Mouse (Mus musculus): Measurements from ENCODE around the gene Zwilch.
A peak's percentile ranks its signal among the peaks of the same experiment; 100 is the strongest.
"Not testable (repeated sequence)": the region's sequence is repeated elsewhere in the genome, so short reads cannot be mapped to it uniquely, and the experiment has no call there.

Gene Zwilch

DNA sequence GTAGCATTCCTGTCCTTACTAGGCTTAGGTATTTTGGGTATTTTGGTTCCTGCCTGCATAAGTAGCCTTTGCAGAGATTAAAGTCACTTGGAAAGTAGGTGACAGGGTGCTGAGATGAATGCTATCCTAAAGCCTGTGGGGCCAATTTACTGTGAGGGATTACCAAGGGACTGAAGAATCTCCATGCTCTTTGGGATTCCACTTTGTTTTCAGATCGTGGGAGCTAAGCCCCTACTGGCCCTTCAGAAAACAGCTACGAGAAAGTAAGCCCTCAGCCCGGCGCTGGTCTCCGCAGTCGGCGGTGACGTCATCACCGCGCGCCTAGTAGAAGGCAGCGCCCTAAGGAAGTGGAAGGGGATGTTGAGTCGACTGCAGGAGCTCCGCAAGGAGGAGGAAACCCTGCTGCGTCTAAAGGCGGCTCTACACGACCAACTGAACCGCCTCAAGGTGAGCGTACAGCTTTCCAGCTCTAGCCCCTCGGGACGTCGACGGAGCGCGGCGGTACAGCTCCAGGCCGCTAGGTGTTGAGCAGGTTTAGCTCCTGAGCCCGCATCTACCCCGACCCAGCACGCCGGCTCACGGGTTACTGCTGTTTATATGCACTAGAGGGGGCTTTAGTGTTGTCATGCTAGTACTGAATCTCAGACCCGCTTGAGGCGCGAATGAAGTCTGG lies 6.2 kb upstream of the Zwilch start, which contains the start of gene Snapc5:
TSS of gene Snapc5 (plus strand) at position 301 of the 673 bp plus-strand sequence.
- DNase-seq, result peak; percentile 94

DNA sequence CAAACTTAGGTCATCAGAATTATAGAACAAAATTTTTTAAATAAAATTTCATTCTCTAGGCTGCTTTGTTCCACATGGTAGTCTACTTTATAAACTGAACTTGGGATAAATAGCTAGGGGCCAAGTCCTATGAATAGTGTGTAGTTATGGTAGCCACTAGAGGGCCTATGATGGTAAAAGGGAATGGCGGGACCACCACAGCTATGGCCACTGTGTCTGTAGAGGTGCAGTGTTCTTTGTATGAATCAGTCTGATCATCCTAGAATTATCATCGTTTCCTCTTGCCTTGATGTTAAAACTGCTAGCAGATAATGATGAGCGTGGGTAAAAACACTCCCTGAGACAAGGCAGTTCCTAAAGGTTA lies 5.7 kb upstream of the Zwilch start:
- DNase-seq, result peak; percentile 20

DNA sequence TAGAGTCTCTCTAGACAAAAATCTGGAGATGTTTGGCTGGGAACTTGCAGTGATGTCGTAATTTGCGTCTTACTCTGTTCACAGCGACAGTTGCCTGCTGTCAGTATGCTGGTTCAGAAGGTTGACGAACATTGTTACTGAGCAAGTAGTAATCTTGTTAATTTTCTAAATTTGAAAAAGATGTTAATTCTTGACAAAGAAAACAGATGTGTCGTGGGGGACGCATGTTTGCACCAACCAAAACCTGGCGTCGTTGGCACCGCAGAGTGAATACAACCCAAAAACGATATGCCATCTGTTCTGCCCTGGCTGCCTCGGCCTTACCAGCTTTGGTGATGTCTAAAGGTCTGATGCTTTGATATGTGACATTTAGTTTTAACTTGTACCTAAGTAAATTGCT lies 2.5 kb upstream of the Zwilch start:
- DNase-seq, result no peak

DNA sequence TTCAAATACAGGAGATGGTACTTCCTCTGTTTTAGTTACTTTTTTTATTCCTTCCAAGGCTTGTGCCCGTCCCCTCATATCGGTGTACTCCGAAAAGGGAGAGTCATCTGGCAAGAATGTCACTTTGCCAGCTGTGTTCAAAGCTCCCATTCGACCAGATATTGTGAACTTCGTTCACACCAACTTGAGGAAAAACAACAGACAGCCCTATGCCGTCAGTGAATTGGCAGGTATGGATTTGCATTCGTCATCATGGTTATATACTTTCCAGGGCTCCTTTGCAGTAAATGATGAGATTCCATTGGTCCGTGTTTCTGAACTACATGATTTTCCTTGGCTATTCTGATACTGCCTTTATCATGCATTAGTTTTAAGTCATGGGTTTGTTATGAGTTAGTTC lies 1.9 kb upstream of the Zwilch start:
- no peak for DNase-seq

DNA sequence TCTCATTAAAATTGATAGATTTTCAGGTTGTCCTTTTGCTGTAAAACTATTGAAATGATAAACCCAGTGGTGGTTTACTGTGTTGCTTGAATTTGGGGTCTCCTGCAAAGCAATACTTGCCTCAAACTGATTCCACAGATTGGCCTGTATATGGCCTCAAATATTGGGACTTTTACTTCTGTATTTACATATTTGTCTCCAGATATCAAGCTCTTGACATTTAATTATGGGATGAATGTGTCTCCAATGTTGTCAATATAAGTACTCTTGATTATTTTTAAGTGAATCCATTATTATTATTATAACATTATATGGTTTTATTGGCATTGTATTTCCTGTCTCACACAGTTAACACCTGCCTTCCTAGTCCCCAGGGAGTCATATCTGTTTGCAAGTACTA lies 1.4 kb upstream of the Zwilch start:
- no peak for DNase-seq

DNA sequence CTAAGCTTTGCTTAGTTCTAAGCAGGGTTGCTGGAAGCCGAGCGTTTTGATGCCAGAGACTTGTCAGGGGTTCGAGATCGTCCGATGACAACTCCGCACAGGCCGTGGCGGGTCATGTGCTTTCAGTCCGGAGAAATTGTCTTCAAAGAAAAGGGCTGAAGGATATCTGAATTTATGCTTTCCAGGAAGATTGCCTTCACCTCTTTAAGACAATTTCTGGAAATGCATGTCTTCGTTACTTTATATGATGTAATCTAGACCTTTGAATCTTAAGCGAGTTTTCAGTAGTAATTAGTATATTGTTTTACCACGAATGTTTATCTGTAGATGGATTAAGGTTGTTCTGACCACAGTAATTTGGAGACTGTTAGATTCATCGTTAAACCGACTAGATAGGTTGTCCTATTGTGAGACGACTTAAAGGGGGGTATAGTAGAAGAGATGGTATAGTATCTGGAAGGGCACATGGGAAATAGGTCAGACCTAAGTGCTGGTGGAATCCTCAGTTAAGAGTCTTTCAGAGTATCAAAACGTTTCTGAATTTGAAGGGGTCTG lies 839 bp upstream of the Zwilch start:
- DNase-seq, result no peak

DNA sequence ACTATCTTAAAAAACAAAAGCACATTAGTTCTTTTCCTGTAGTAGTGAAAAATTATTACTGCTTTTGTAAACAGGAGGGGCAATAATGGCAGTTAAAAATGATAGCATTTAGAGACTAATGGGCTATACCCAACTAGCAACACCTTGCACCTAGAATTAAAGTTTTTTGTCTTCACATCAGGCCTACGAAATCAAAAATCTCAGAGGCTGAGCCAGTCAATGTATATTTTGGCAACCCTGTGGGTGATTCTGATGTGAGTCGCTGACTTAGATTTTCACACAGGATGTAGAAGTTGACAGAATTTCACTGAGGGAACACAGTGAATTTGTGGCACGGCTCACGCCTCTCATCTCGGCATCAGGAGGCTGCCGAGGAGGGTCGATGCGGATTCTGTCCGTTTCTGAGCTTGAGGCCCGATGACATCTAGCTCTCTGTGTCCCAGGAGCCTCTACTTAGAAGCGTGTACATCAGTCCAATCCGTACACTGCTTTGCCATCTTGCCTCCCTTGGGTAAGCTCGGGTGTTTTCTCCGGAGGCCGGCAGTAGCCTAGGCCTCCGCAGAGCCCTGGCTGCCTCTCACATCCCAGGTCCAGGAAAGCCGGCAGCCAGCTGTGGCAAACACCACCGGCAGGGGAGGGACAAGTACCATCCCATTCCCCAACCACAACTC lies 624 bp downstream of the Zwilch start:
- no peak for DNase-seq

DNA sequence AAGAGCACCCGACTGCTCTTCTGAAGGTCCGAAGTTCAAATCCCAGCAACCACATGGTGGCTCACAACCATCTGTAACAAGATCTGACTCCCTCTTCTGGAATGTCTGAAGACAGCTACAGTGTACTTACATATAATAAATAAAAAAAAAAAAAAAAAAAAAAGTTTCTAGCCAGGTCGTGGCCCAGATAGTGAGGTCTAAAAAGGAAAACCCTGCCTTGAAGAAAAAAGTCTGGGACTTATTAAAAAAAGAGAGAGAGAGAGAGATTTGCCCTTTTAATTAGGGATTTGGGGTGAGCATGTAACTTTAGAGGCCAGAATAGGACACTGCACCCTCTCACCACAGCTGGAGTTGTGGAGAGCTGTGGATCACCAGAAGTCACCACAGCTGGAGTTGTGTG lies 2.9 kb downstream of the Zwilch start:
- not testable (repeated sequence) for DNase-seq

DNA sequence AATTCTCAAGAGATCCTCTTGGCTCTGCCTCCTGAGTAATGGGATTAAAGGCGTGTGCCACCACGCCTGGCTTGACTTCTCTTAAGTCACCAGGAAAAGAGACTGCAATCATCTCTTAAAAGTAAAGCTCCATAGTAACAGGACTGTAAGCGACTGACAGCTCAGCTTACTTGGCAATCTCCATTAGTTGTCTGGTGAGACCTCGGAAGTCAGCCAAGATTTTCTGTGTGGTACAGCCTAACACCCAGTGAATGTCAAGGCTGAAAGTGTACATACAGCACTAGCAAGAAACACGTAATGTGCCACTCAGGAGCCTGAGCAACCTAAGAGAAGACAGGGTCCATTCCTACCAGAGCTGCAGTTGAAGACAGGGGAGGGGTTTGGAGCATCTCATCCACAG lies 12.4 kb downstream of the Zwilch start:
- DNase-seq, result no peak

DNA sequence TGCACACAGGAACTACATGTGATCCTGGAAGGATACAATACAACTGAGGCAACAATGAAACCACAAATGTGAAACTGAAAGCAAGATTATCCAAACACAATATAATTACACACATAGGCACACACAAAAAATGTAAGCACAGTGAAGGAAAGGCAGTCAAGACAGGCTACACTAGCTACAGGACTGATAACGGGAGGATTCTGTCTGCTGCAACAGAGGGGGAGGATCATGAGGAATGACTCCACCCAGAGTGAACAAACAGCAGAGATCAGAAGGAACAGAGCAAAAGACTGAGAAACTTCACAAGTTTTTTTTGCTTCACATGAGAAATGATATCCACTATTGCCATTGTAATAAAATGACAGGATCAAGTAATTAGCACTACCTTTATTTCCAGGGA lies 16.3 kb downstream of the Zwilch start:
- DNase-seq, result no peak

DNA sequence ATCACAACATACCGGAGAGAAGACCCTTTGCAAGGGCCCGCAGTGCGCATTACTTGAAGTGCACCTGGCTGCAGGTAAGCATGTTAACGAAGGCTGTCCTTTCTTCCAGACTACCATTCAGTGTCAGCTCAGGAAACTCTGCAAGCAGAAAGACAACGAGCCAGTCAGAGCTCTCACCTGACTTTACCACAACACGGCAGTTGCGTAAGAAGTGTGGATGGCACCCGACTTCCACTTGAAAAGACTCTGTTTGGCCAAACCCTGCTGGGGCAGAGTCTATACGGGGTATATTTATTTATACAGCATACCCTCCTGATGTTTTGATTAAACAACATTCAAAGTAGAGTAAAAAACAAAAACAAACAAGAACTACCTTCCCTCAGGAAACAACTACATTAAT lies 33.0 kb downstream of the Zwilch start:
- DNase-seq, result no peak

DNA sequence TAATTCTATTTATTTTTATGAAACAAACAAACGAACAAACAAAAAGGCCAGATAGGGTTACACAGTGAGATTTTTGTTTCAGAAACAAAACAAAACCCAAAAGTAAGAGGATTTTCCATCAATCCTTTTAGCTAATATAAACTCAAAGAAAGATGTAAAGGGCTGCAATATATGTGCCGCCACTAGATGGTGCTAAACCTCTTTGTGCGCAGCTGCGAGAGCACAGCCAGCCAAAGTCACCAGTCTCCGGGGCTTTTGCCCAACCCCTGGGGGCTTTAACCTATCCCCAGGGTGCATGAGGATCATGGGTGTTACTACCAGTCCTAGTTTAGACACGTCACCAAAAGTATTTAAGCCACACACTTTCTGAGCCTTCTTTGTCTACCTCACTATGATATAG lies 34.0 kb downstream of the Zwilch start:
- DNase-seq, result peak; percentile 72

DNA sequence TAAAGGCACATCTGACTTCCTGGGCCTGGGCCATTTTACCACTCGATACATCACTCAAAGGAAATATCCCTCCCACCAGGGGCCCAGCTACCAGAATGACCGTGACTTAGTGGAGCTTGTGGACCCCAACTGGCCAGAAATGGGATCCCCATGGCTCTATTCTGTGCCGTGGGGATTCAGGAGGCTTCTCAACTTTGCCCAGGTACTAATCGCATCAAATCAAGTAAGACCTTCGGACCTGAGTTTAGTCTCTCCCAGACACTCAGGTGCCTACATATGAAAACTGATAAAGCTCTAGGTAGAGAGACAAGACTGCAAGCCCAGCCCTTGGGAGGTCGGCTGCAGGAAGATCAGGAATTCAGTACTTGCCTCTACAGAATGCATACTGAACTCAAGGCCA lies 41.3 kb downstream of the Zwilch start:
- no peak for DNase-seq

DNA sequence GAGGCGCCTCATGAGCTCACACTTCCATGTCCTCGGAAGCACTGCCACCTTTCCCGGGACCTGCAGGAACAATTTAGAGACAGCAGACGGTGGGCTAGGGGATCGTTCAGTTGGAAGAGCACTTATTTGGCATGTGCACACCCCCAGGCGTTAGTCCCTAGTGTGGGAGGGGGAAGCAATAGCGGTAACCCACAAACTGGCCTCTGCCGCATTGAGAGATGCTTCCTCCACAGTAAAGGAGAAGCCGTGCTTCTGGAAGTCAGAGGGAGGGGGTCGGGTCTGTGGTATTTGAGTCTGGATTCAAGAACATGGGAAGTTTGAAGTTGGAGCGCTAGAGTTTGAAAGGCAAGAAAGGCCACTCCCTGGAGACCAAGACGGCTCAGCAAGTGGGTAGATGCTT lies 46.8 kb downstream of the Zwilch start:
- DNase-seq, result no peak

DNA sequence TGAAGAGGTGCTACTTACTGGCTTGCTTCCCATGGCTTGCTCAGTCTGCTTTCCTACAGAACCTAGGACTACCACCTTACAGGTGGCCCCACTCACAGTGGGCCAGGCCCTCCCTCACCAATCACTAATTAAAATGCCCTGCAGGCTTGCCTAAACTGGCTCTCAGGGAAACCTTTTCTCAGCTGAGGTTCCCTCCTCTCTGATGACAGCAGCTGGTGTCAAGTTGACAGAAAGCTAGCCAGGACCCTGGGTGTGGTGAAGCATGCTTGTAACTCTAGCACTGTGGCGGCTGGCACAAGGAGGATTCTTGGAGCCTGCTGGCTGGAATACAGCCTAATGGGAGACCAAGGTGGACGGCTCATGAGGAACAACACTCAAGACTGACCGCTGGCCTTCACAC lies 47.6 kb downstream of the Zwilch start:
- no peak for DNase-seq

DNA sequence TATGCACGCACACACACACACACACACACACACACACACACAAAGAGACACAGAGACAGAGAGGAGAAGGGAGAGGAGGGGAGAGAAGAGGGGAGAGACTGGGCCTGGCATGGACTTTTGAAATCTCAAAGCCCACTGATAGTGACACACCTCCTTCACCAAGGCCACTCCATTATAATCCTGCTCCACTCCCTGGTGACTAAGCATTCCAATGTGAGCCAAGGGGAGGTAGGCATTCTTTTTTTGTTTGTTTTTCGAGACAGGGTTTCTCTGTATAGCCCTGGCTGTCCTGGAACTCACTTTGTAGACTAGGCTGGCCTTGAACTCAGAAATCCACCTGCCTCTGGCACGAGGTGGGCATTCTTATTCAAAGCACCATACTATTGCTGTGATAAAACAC lies 48.1 kb downstream of the Zwilch start:
- not testable (repeated sequence) for DNase-seq

DNA sequence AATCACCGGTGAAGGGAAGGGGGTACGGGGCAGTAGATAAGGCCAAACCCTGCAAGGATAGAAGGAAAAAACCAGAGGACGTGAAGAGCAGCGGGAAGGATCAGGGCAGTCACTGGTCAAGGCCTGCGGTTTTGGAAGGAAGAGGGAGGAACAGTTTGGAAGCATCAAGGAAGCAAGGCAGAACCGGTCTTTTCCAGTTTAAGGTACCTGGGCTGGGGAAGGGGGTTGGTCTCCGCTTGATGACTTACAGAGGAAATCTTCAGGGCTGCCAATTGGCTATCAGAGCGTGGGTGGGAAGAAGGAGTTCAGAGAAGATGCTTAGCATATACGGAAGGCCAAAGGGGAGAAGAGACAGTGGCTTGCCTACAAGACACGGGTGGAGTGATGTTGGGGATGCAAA lies 50.3 kb downstream of the Zwilch start:
- no peak for DNase-seq

DNA sequence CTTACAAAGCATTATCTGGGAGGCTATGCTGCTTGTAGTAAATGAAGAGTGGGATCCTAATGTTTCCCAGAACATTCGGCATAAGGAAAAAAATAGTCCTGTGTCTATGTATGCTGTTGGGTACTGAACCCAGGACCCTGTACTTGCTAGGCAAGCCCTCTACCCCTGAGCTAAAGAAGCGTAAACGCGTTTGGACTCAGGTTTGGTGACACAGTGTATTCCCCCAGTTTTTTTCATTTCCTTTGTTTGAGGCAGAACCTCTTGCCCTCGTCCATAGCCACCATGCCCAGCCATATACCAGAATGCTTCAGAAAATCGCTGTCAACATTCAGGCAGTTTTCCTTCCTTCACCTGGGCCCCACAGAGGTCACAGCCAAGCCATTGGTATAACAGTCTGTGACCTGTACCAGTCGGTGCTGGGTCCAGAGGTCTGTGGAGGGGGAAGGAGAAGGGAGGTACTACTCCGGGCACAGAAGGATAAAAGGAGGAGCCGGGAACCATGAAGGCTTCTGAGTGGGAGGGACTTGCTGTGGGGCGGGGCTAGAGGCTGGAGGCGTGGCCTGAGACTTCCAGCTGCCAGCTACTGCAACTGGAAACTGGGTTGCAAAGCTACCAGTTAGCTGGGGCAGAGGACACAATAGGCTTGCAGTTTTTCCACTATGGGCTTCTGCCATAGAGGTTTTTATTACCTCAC lies 52.2 kb downstream of the Zwilch start:
- peak; percentile 68 for DNase-seq

DNA sequence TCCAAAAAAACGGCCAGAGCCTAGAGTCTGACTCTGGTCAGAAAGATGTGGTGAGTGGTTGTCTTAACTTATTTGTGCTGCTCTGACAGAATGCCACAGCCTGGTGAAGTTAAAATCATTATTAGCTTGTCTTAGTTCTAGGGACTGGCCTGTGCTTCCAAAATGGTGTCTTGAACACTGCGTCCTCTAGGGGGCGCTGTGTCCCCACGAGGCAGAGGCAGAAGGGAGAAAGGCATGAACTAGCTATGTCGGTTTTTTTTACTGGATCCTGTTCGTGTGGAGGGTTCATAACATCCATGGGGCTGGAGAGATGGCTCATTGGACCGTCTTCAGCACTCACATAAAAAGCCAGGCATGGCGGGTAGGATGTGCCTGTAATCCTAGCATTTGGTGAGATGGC lies 53.0 kb downstream of the Zwilch start:
- peak; percentile 83 for DNase-seq

DNA sequence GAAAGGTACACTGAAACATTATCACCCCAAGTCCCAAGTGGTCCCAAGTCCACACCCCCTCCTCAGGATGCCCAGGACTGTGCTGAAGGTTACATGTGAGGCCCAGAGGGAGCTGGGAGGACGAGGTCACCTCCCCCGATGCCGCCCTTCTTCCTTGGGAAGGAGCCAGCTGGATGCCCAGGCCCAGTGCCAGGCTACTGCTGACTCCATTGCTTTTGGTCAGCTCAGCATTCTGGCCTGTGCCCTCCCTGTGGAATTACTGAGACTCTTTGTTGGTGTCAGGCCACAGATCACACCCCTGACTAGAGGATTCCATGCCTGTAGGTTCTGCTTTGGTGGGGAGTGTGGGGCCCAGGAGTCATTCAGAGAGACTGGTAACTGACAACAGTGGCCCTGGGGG lies 56.0 kb downstream of the Zwilch start, which contains the start of gene Lctl:
TSS of gene Lctl (plus strand) at position 272 of the 400 bp plus-strand sequence.
- DNase-seq, result no peak

DNA sequence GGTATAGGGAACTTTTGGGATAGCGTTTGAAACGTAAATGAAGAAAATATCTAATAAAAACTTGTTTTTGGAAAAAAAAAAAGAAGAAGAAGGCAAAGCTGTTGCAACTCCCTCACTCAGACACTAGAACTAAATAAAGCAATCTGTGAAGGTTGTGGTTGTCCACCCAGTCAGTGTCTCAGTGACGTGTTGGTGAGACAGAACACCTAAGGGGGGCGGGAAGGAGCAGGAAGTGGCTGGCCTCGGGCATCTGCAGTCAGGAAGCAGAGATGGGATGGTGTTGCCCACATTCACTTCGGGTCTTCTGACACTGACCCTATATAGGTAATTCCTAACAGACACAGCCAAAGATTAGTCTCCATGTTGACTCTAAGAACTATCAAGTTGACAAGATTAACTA lies 57.1 kb downstream of the Zwilch start:
- no peak for DNase-seq

DNA sequence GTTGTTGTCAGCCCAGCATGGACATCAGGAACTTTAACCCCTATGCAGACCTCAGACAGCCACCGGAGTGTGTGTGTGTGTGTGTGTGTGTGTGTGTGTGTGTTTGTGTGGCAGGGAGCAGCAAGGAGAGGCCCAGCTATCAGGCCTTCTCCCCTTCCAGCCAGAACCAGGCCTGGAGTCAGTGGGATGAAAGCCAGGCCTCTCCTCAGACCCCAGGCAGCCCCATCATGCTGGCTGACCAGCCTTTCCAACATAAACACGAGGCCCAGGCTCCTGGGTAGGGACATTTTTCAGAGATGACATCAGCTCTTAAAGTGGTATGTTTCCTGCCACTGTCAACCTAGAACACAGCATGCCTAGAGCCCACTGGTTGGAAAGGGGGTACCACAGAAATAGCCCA lies 58.3 kb downstream of the Zwilch start:
- DNase-seq, result no peak

DNA sequence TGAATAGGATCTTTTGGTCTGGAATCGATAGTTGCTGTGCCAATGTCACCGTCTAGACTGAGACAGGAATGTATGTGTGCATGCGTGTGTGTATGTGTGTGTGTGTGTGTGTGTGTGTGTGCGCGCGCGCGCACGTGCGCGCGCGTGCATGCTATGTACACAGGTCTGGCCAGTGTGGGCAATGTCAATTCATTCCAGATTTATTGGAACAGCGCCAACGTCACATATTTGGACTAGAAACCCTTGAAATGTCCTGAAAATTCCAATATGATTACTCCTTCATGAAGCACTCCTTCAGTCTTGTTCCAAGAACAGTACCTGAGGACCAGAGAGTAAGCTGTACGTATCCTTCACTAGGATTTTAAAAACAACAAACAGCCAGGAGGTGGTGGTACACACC lies 62.4 kb downstream of the Zwilch start:
- no peak for DNase-seq

DNA sequence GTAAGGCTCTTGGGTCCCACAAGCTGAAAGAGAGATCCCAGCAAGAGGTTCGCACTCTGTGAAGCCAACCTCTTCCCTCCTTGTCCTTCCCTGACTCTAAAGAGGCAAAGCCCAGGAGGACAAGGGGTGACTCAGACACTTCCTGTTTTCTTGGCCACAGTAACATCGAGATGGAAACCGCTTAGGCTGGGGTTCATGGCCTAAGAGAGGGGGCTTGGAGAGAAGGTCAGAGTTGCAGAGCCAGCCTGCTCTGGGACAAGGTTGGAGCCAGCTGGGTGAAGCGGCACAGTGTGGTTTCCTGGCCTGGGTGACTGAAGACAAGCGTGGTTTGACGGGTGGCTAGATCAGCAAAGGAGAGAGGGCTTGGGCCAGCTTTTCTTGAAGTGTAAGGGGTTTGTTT lies 67.6 kb downstream of the Zwilch start:
- DNase-seq, result no peak
